ENCODE assay signal across 8 mouse cellular contexts in genomic region chr9:59692145-59692544, GRCm38 (mm10). TPM values are rescaled to one million over a fixed set of nuclear protein-coding genes. Genes with fewer than 3 reads are reported as not detected.
DNase-seq lines count a peak whose midpoint lies in the region; ATAC-seq lines count a peak whose summit lies in the region.

No protein-coding gene starts in this region.

- 37% methylated on average over 9 of the region's 9 CpGs for WGBS in kidney, embryonic 15.5 days

- no peak for ATAC-seq in kidney, embryonic 15.5 days (replicated peaks; ENCODE audit: low FRiP score)

- H3K9ac ChIP-seq in kidney, embryonic 15.5 days, result no peak overlapping the region; the same call in 1 of the 2 replicates

- peaks cover 14% of the 10 kb centered on the region for H3K4me1 ChIP-seq in kidney, embryonic 15.5 days

- intact Hi-C loops in gastrocnemius, postnatal 14 days (cut with DNase I; ENCODE audit: low total_unique reads), result no loop called here

- no peaks in the 10 kb centered on the region for H3K36me3 ChIP-seq in kidney, embryonic 15.5 days

- H3K27me3 ChIP-seq in kidney, embryonic 15.5 days, result peaks cover 3% of the 10 kb centered on the region; the same call in 1 of the 2 replicates

- DNase-seq in kidney, adult 11 months, result no peak
- peak; percentile 60 to 69 for DNase-seq in cerebellum, adult 18-20 months
- peak; percentile 63 for DNase-seq in gastrocnemius, postnatal 14 days
- peak; percentile 30 to 47 for DNase-seq in kidney, postnatal 4 days
- peak; percentile 61 for DNase-seq in lung, postnatal 14 days
- peak; percentile 48 for DNase-seq in skeletal muscle tissue, adult 2 months (ENCODE audit: low read depth, low spot score)
- no peak for DNase-seq in spleen, postnatal 4 days (ENCODE audit: low spot score in 2 of 2)

- H3K27ac ChIP-seq in kidney, embryonic 15.5 days, result no peak overlapping the region

- H3K9me3 ChIP-seq in kidney, embryonic 15.5 days (replicated peaks), result no peaks in the 10 kb centered on the region

- H3K4me3 ChIP-seq in kidney, embryonic 15.5 days (replicated peaks), result peak overlapping the region; percentile 39

- peak overlapping the region; percentile 63 for H3K4me2 ChIP-seq in kidney, embryonic 15.5 days

RNA-seq across cellular contexts. Expression of gene Gramd2, which starts 12.2 kb away (rescaled TPM):
- 0.95 and 1.0 TPM in 2 replicates for polyA plus RNA-seq in kidney, embryonic 15.5 days (2015; fragmentation: Nextera tagmentation; extraction: Ambion mirVana)
- total RNA-seq in gastrocnemius, postnatal 14 days (2021), result under 1 TPM; 0.09 to 0.18 TPM

RNA-seq across cellular contexts. Expression of gene Pkm, which starts 36.0 kb away (rescaled TPM):
- polyA plus RNA-seq in kidney, embryonic 15.5 days (2015; fragmentation: Nextera tagmentation; extraction: Ambion mirVana), result 1,267 and 1,340 TPM in 2 replicates
- total RNA-seq in gastrocnemius, postnatal 14 days (2021), result 1,000 to 10,000 TPM; 2,510 to 2,651 TPM

RNA-seq across cellular contexts. Expression of gene Senp8, which starts 58.4 kb away (rescaled TPM):
- polyA plus RNA-seq in kidney, embryonic 15.5 days (2015; fragmentation: Nextera tagmentation; extraction: Ambion mirVana), result 12.5 and 14.1 TPM in 2 replicates
- total RNA-seq in gastrocnemius, postnatal 14 days (2021), result 10 to 100 TPM in 1 of 2 experiments, 1 to 10 TPM in 1; 6.0 to 10.3 TPM

RNA-seq across cellular contexts. Expression of gene Myo9a, which starts 58.6 kb away (rescaled TPM):
- 15.1 and 18.7 TPM in 2 replicates for polyA plus RNA-seq in kidney, embryonic 15.5 days (2015; fragmentation: Nextera tagmentation; extraction: Ambion mirVana)
- 10 to 100 TPM in 1 of 2 experiments, 1 to 10 TPM in 1; 9.7 to 14.5 TPM for total RNA-seq in gastrocnemius, postnatal 14 days (2021)

Comparison
In these comparisons a context has a peak if more than half of its experiments do, and no peak if none do; other contexts are left out.
1. DNase-seq: peak in cerebellum, adult 18-20 months (2 of 2), gastrocnemius, postnatal 14 days (single experiment), kidney, postnatal 4 days (2 of 2), lung, postnatal 14 days (single experiment) and skeletal muscle tissue, adult 2 months (single experiment); none in kidney, adult 11 months (single experiment) and spleen, postnatal 4 days (0 of 2).